Mouse (Mus musculus): ENCODE data around the gene Peak1. TPM values are rescaled to one million over a fixed set of nuclear protein-coding genes. Genes with fewer than 3 reads are reported as not detected.

The Peak1 gene
- total RNA-seq, 4 experiments from 2014 or later, result 54.2 to 77.2 (median 64.8) TPM

DNA sequence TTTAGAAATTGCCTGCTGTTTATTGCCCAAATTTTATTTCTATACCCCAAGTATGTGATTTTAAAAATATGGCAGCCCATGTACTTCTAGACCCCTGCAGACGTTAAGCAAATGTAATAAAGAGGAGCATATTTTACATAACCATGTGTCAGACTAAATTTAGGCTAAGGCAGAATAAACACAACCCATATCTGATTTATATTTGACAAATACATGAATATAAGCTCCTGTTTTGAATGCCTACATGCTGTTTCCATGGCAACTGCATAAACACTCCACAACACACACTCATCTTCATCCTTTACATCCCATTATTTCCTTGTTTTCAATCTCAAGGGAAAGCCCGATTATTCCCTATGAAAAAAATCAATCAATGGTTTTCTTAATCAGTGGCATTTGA, 108.8 kb downstream of the Peak1 start:
- DNase-seq, result no peak

DNA sequence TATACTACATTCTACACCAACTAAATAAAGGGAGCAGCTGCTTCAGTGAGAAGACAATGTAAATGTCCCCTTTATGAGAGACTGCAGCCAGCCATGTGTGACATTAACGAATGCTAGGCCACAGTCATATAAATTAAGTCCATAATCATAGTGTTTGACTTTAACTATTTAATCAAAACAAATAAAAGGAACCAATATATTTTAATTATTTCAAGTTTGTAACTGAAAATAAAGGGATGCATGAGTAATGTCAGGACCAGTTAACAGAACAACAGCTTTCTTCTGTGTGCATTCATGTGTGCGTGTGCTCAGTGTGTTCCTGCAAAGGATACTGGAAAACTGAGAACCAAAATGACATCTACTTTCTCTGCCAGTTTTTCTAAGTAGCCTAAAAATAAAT, 113.3 kb downstream of the Peak1 start:
- no peak for DNase-seq

DNA sequence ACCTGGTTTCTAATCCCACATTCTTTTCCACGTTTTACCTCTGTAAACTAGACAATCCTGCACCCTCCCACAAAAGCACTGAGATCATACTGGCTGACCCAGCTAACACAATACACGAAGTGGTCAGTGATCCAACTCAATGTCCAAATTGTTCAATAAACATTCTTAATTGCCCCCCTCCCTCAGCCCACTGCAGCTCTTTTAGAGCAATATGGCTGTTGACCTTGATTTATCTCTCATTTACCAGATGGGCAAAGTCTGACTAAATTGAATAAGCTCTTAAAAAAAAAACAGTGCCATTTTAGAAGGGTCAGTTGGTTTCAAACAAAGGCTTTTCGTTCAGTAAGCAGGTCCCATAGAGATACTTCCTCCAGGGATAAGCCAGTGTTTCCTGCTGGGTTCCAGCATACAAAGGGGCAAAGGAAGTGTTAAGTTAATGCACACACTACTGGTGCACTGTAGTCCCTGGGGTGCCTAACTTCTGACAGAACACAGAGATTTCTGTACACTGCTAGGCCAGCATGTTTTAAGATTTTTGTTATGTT, 114.9 kb downstream of the Peak1 start:
- no peak for DNase-seq

- DNase-seq, result no peak
Observed at GRCm38 (mm10) chr9:56290019-56290418, 127.8 kb downstream of the Peak1 start.

GRCm38 (mm10) chr9:56282481-56282880, 135.4 kb downstream of the Peak1 start:
- DNase-seq, result no peak

DNA sequence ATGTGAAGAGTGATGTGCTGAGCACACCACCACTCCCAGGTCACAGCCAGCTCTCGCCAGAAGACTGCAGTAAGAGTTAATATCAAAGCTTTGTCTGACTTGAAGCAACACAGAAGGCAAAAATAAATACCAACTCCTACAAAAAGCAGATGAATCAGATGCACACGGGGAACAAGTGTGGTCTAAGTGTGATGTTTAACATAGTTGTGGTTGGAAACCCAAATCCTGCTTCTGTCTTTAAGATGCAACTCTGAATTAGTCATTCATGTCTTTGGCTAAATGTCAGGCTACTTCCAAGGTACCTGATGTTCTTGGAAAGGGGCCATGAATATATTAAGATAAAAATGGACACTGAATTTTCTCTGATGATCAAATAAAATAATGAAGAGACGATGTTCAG, 144.3 kb downstream of the Peak1 start:
- DNase-seq, result no peak

DNA sequence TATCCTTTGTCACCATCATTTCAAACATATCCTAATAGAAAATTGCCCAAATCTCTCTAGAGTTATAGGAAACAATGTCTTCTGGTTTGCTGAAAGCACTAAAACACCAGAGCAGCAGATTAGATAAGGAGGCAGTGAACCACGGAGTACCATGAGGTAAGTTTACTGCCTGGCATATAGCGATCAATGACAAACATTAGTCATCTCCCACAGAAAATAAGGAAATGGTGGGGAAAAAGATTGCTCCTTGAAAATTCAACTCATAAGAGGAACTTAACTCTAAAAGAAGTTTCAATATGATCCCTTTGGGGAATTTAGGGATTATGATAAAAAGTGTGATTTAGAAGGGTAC, 145.6 kb downstream of the Peak1 start:
- DNase-seq, result no peak

GRCm38 (mm10) chr9:56271326-56272246, 146.3 kb downstream of the Peak1 start:
- DNase-seq, result no peak

- no peak for DNase-seq
Observed at GRCm38 (mm10) chr9:56269101-56269500, 148.8 kb downstream of the Peak1 start.

DNA sequence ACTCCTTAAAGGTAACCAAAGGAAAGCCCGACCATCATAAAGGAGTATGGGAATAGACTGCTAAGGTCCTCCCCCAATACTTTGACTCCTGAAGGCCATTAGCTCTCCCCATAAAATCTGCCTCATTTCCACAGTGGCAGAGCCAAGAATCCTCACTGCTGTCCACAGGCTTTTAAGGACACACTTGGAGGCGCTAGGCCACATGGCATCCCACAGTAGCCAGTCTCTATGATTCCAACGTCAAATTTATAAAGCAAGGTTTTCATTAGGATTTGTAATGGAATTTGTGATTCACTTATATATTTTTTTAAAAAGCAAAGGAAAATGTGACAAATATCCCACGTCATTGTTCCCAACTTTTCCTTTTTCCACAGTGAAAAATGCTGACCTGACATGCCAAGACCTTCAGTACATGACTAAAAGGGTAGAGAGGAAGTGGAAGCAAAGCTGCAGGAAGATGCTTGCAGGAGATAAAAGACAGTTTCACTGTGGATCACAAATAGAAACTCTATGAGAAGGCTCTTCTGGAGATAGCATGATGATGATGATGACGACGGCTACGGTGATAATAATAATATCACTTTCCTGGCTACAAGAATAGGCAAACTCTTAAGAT, 151.6 kb downstream of the Peak1 start:
- DNase-seq, result no peak

DNA sequence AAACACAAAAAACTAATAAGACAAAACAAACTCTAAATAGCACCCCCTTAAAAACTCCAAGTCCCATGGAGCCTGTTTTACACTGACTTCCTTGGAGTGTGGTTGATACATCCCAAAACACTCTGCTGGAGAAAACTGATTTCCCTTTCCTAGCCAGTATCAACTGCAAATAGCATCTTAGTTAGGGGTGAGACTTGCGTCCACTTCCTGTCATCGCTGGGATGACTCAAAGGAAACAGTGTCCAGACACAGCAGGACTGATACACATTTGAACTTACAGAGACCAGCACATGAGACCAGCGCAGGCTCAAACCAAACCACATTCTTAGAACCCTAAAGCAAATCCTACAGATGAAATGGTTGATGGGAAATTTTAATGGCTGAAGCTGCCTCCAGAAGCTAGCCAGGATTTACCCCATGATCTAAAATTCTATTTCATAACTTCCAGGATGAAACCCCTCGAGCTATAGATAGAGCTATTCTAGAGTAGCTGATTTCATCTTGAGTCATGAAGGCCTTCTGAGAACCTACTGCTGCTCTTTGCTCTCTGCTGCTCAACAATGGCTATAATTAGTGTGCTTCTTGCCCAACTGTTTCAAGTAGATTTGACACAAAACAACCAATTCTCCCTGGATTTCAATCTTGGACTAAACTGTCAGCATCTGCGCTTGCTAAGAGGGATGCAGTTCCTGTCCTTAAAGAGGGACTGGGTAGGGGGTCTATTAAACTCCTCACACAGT, 152.2 kb downstream of the Peak1 start:
- peak; percentile 14 for DNase-seq

DNA sequence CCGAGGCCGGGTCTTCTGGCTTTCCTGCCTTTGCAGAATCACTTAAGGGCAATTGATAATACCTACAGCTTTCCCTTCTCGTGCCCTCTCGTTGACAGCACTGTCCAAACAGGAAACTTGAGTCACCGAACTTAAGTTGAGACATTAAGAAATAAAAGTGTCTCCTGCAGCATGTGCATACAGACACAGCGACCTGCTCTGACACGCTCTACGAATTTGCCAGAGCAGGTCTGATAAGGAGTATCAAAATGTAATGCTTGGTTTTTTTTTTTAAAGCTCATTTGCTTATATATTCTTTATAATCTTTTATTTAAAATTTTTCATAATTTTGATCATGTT, 152.9 kb downstream of the Peak1 start:
- DNase-seq, result no peak

GRCm38 (mm10) chr9:56264308-56265021, 153.4 kb downstream of the Peak1 start:
- DNase-seq, result peak; percentile 25

- no peak for DNase-seq
Observed at GRCm38 (mm10) chr9:56263055-56263454, 154.8 kb downstream of the Peak1 start.

DNA sequence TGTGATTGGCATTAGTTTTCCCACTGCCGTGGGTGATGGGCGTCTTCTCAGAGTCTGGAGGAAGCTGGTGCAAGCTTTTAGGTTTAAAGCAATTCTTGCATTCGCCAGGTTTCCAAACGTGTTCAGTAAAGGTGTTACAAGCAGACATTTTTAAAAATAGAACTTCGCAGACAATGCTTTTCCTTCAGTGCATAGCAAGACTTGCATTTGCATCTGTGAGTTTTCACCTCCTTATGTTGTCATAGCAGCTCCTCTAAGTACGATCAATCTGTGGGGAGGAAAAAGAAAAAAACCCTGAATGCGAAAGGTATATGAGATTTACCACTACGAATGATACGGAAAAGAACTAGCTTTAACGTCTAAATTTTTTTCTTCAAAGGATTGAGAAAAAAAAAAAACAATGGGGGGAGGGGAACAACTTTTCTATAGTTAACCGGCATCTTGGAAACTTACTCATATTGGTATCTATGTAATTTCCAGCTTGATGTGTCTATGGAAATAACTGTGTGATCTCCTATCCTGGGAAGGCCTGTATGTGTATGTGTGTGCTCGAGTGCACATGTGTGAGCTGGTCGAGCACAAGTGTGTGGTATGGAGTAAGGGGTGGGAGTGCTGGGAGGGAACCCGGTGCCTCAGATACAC, 157.3 kb downstream of the Peak1 start:
- DNase-seq, result no peak

- peak; percentile 36 for DNase-seq
Observed at GRCm38 (mm10) chr9:56259790-56260494, 157.9 kb downstream of the Peak1 start.

GRCm38 (mm10) chr9:56258261-56258790, 159.5 kb downstream of the Peak1 start:
- no peak for DNase-seq

DNA sequence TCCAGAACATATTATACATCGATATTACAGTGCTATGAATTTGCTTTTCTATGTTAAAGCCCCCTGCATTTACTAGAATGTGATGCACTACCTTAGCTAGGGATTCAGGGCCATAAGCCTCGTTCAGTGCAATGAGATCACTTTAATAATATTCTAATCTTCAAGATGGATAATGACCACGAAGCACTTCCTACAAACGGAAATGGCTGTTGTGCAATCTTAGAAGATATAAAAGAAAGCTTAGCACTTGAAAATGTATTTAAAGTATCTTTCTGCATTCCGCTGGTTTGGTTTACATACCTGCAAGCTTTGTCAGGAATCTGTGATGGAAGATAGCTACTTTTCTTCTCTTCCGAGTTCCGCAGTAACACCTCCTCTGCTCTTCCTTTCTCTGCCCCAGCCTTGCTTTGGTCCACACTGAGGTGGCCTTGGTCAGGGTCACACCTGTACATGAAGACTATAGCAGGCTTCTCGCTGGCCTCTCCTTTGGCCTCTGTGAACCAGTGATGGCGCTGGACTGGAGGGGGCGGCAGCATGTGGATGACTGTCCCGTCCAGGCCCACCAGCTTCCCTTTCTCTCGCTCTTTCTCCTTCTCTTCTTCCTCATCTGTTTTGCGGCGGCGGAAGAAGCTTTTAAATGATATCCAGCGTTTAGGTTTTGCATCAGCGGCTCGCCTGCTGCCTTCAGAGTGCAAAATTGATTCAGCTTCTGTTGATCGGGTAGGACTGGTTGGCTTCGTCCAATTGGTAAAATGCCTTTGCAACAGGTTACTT, 160.5 kb downstream of the Peak1 start:
- no peak for DNase-seq

DNA sequence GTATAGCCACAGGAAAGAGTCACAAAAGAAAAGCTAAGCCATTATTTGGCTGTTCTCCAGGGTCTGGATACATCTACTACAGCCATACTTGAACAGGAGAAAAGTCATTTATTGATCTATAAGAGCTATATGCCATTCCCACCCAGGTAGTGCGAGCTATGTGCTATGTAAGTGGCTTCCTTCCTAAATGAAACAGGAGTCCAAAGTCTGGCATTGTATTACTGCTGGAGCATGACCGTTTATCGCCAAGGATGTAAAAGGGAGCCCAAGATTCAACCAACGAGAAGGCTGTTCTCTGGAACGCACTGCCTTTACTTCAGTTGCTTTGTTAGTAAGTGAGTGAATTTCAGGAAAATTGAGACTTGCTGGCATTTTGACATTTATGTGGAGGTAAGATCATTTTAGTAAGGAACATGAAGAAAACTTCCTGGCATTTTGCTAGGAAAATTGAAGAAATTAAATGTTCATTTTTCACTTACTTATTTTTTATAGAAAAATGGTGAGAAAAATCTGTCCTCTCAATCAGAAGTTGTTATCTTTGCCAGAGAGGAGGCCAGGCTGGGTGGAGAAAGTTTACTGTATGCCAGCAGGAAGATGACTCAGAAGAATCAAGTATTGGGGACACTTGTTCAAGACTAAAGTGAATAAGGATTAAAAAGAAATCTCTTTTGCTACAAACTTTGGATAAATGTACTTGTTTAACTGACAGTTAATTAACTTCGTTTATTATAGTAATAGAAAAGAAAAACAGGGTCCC, 162.0 kb downstream of the Peak1 start:
- no peak for DNase-seq

Measured in adrenal gland, adult 8-10 months (tissue).